Mouse (Mus musculus): ENCODE measurements around the gene Kcnk3. TPM values are rescaled to one million over a fixed set of nuclear protein-coding genes. Genes with fewer than 3 reads are reported as not detected.
A peak's percentile ranks its signal among the peaks of the same experiment; 100 is the strongest.

Gene Kcnk3
- polyA plus RNA-seq, 1 experiment from 2014 or later = 16.5 TPM

- H3K9me3 ChIP-seq (replicated peaks) = no peaks in the 10 kb centered on the region
- no peaks in the 10 kb centered on the region for H3K36me3 ChIP-seq
- H3K27ac ChIP-seq = no peak overlapping the region
- 0 out of 2 replicates have a peak, but pooled peaks have one; percentile 53 for ATAC-seq (replicated peaks; ENCODE audit: insufficient number of reproducible peaks, insufficient read depth, low FRiP score, low read depth)
- H3K4me3 ChIP-seq = no peak overlapping the region
- 3% methylated on average over 6 of the region's 6 CpGs for WGBS
- H3K4me1 ChIP-seq (replicated peaks) = peaks cover 4% of the 10 kb centered on the region; the same call in 1 of the 2 replicates
- 0 out of 2 replicates have a peak, but pooled peaks cover 2% of the 10 kb centered on the region for H3K27me3 ChIP-seq
- H3K9ac ChIP-seq = no peak overlapping the region
- no peak overlapping the region for H3K4me2 ChIP-seq
Measured at GRCm38 (mm10) chr5:30638041-30638440, 50.1 kb downstream of the Kcnk3 start.

- H3K36me3 ChIP-seq = no peaks in the 10 kb centered on the region
- H3K4me3 ChIP-seq = no peak overlapping the region
- H3K27ac ChIP-seq = 0 out of 2 replicates have a peak overlapping the region, but pooled peaks have one; percentile 10
- 0 out of 2 replicates have a peak, but pooled peaks cover 2% of the 10 kb centered on the region for H3K27me3 ChIP-seq
- no peak overlapping the region for H3K4me2 ChIP-seq
- H3K4me1 ChIP-seq (replicated peaks) = peaks cover 25% of the 10 kb centered on the region
- ATAC-seq (replicated peaks; ENCODE audit: insufficient number of reproducible peaks, insufficient read depth, low FRiP score, low read depth) = no peak
- 43% methylated on average over 5 of the region's 5 CpGs for WGBS
- no peaks in the 10 kb centered on the region for H3K9me3 ChIP-seq (replicated peaks)
- H3K9ac ChIP-seq = no peak overlapping the region
Measured at GRCm38 (mm10) chr5:30643477-30644179, 55.7 kb downstream of the Kcnk3 start.

GRCm38 (mm10) chr5:30646036-30646435 lies 58.1 kb downstream of the Kcnk3 start:
- H3K27ac ChIP-seq = no peak overlapping the region
- peaks cover 36% of the 10 kb centered on the region for H3K4me1 ChIP-seq (replicated peaks)
- H3K4me3 ChIP-seq = no peak overlapping the region
- no peak overlapping the region for H3K9ac ChIP-seq
- H3K27me3 ChIP-seq = 0 out of 2 replicates have a peak, but pooled peaks cover 2% of the 10 kb centered on the region
- ATAC-seq (replicated peaks; ENCODE audit: insufficient number of reproducible peaks, insufficient read depth, low FRiP score, low read depth) = no peak
- H3K4me2 ChIP-seq = no peak overlapping the region
- WGBS = 62% methylated on average over 2 of the region's 2 CpGs
- no peaks in the 10 kb centered on the region for H3K9me3 ChIP-seq (replicated peaks)
- H3K36me3 ChIP-seq = no peaks in the 10 kb centered on the region

- 0 out of 2 replicates have a peak, but pooled peaks cover 2% of the 10 kb centered on the region for H3K27me3 ChIP-seq
- H3K4me3 ChIP-seq = peak overlapping the region; percentile 88
- 15% methylated on average over 9 of the region's 9 CpGs for WGBS
- peak overlapping the region; percentile 86 for H3K4me2 ChIP-seq
- peaks cover 39% of the 10 kb centered on the region for H3K4me1 ChIP-seq (replicated peaks)
- H3K9ac ChIP-seq = peak overlapping the region; percentile 77
- no peaks in the 10 kb centered on the region for H3K9me3 ChIP-seq (replicated peaks)
- ATAC-seq (replicated peaks; ENCODE audit: insufficient number of reproducible peaks, insufficient read depth, low FRiP score, low read depth) = no peak
- 0 out of 2 replicates have a peak, but pooled peaks cover 3% of the 10 kb centered on the region for H3K36me3 ChIP-seq
- H3K27ac ChIP-seq = peak overlapping the region; percentile 71
Measured at GRCm38 (mm10) chr5:30647396-30647795, 59.4 kb downstream of the Kcnk3 start.

- peak; percentile 88 for ATAC-seq (replicated peaks; ENCODE audit: insufficient number of reproducible peaks, insufficient read depth, low FRiP score, low read depth)
Measured at GRCm38 (mm10) chr5:30647815-30648560, 60.0 kb downstream of the Kcnk3 start, which contains the start of gene Slc35f6. Slc35f6 (plus strand) TSS chr5:30647933.

GRCm38 (mm10) chr5:30649558-30649957 lies 61.6 kb downstream of the Kcnk3 start:
- H3K4me2 ChIP-seq = no peak overlapping the region

More at GRCm38 (mm10) chr5:30647815-30648560, 60.0 kb downstream of the Kcnk3 start, which contains the start of gene Slc35f6:
- Histone ChIP-seq H3K4me2 (peak within 1 kb of the TSS; percentile 86), H3K36me3 (0 out of 2 replicates have a peak, but pooled peaks cover 3% of the 10 kb centered on the region), H3K9ac (peak within 1 kb of the TSS; percentile 77), H3K27me3 (no peaks in the 10 kb centered on the region), H3K9me3 (replicated peaks) (no peaks in the 10 kb centered on the region), H3K27ac (peak within 1 kb of the TSS; percentile 71), H3K4me1 (replicated peaks) (peaks cover 37% of the 10 kb centered on the region), H3K4me3 (peak within 1 kb of the TSS; percentile 88)
- under 1% methylated on average over 38 of the region's 38 CpGs for WGBS

GRCm38 (mm10) chr5:30650756-30651155 lies 62.8 kb downstream of the Kcnk3 start:
- Histone ChIP-seq H3K4me2 (no peak overlapping the region), H3K27me3 (no peaks in the 10 kb centered on the region), H3K4me1 (replicated peaks) (peaks cover 26% of the 10 kb centered on the region), H3K4me3 (no peak overlapping the region), H3K27ac (no peak overlapping the region), H3K9me3 (replicated peaks) (no peaks in the 10 kb centered on the region), H3K9ac (no peak overlapping the region), H3K36me3 (peaks cover 13% of the 10 kb centered on the region; the same call in 1 of the 2 replicates)
- 65% methylated on average over 3 of the region's 3 CpGs for whole genome bisulfite sequencing
- no peak for ATAC-seq (replicated peaks; ENCODE audit: insufficient number of reproducible peaks, insufficient read depth, low FRiP score, low read depth)

More at GRCm38 (mm10) chr5:30649558-30649957, 61.6 kb downstream of the Kcnk3 start:
- Histone ChIP-seq H3K9ac (no peak overlapping the region), H3K4me1 (replicated peaks) (peaks cover 26% of the 10 kb centered on the region), H3K9me3 (replicated peaks) (no peaks in the 10 kb centered on the region), H3K36me3 (peaks cover 4% of the 10 kb centered on the region; the same call in 1 of the 2 replicates), H3K27ac (no peak overlapping the region), H3K27me3 (no peaks in the 10 kb centered on the region), H3K4me3 (no peak overlapping the region)
- no peak for ATAC-seq (replicated peaks; ENCODE audit: insufficient number of reproducible peaks, insufficient read depth, low FRiP score, low read depth)
- WGBS = 67% methylated on average over 4 of the region's 4 CpGs

- no peak overlapping the region for H3K27ac ChIP-seq
- no peak for ATAC-seq (replicated peaks; ENCODE audit: insufficient number of reproducible peaks, insufficient read depth, low FRiP score, low read depth)
- 79% methylated on average over 3 of the region's 3 CpGs for WGBS
- H3K4me1 ChIP-seq (replicated peaks) = peaks cover 26% of the 10 kb centered on the region
- H3K9me3 ChIP-seq (replicated peaks) = no peaks in the 10 kb centered on the region
- H3K27me3 ChIP-seq = no peaks in the 10 kb centered on the region
- H3K9ac ChIP-seq = no peak overlapping the region
- H3K4me3 ChIP-seq = no peak overlapping the region
- H3K36me3 ChIP-seq = peaks cover 20% of the 10 kb centered on the region; the same call in 1 of the 2 replicates
- no peak overlapping the region for H3K4me2 ChIP-seq
Measured at GRCm38 (mm10) chr5:30651554-30651953, 63.6 kb downstream of the Kcnk3 start.

- no peak overlapping the region for H3K4me2 ChIP-seq
- WGBS = 84% methylated on average over 6 of the region's 6 CpGs
- no peak for ATAC-seq (replicated peaks; ENCODE audit: insufficient number of reproducible peaks, insufficient read depth, low FRiP score, low read depth)
- H3K4me1 ChIP-seq (replicated peaks) = peaks cover 18% of the 10 kb centered on the region
- H3K27ac ChIP-seq = no peak overlapping the region
- no peak overlapping the region for H3K4me3 ChIP-seq
- H3K36me3 ChIP-seq = peaks cover 34% of the 10 kb centered on the region; the same call in 1 of the 2 replicates
- no peak overlapping the region for H3K9ac ChIP-seq
- H3K9me3 ChIP-seq (replicated peaks) = no peaks in the 10 kb centered on the region
- no peaks in the 10 kb centered on the region for H3K27me3 ChIP-seq
Measured at GRCm38 (mm10) chr5:30653246-30653645, 65.3 kb downstream of the Kcnk3 start.

GRCm38 (mm10) chr5:30655042-30655441 lies 67.1 kb downstream of the Kcnk3 start:
- Histone ChIP-seq H3K4me3 (no peak overlapping the region), H3K36me3 (peaks cover 36% of the 10 kb centered on the region; the same call in 1 of the 2 replicates), H3K4me2 (no peak overlapping the region), H3K27me3 (no peaks in the 10 kb centered on the region), H3K9me3 (replicated peaks) (no peaks in the 10 kb centered on the region), H3K27ac (no peak overlapping the region), H3K9ac (no peak overlapping the region), H3K4me1 (replicated peaks) (peaks cover 8% of the 10 kb centered on the region; the same call in 1 of the 2 replicates)
- ATAC-seq (replicated peaks; ENCODE audit: insufficient number of reproducible peaks, insufficient read depth, low FRiP score, low read depth) = no peak
- 64% methylated on average over 8 of the region's 8 CpGs for WGBS
